Mouse (Mus musculus) yolk sac, embryonic 10.5 days (tissue): ENCODE data around the gene Zdhhc23.

Source experiments
- DNase-seq: peaks from one replicate; pipeline ENCODE4 v3.0.0-alpha.2; 2017; ENCODE audit warnings: low spot score

The Zdhhc23 gene

GRCm38 (mm10) chr16:43965781-43966389, 13.7 kb downstream of the Zdhhc23 start:
- no peak for DNase-seq

- DNase-seq = no peak
These were observed 15.8 kb downstream of the Zdhhc23 start for GRCm38 (mm10) chr16:43963780-43964179.

- DNase-seq = no peak
These were observed 16.3 kb downstream of the Zdhhc23 start for GRCm38 (mm10) chr16:43963291-43963690.

- no peak for DNase-seq
These were observed 21.6 kb downstream of the Zdhhc23 start for GRCm38 (mm10) chr16:43958038-43958437.

- no peak for DNase-seq
These were observed 24.7 kb downstream of the Zdhhc23 start for GRCm38 (mm10) chr16:43954913-43955312.

GRCm38 (mm10) chr16:43951591-43951990, 28.0 kb downstream of the Zdhhc23 start:
- DNase-seq = no peak

GRCm38 (mm10) chr16:43945869-43946268, 33.7 kb downstream of the Zdhhc23 start:
- no peak for DNase-seq

GRCm38 (mm10) chr16:43945351-43945750, 34.2 kb downstream of the Zdhhc23 start:
- no peak for DNase-seq

GRCm38 (mm10) chr16:43940846-43941245, 38.7 kb downstream of the Zdhhc23 start:
- no peak for DNase-seq

GRCm38 (mm10) chr16:43935892-43936291, 43.7 kb downstream of the Zdhhc23 start:
- no peak for DNase-seq

GRCm38 (mm10) chr16:43935367-43935766, 44.2 kb downstream of the Zdhhc23 start:
- DNase-seq = no peak

GRCm38 (mm10) chr16:43934856-43935255, 44.7 kb downstream of the Zdhhc23 start:
- DNase-seq = no peak

GRCm38 (mm10) chr16:43933041-43933440, 46.5 kb downstream of the Zdhhc23 start:
- no peak for DNase-seq

- DNase-seq = no peak
These were observed 47.3 kb downstream of the Zdhhc23 start for GRCm38 (mm10) chr16:43932319-43932718.

- no peak for DNase-seq
These were observed 48.1 kb downstream of the Zdhhc23 start for GRCm38 (mm10) chr16:43931502-43931901.

GRCm38 (mm10) chr16:43930577-43930976, 49.0 kb downstream of the Zdhhc23 start:
- DNase-seq = no peak

- no peak for DNase-seq
These were observed 53.2 kb downstream of the Zdhhc23 start, which contains the start of gene Qtrt2 for GRCm38 (mm10) chr16:43926341-43926859. Gene Qtrt2 (minus strand): TSS chr16:43926809.

- no peak for DNase-seq
These were observed 53.7 kb downstream of the Zdhhc23 start for GRCm38 (mm10) chr16:43925846-43926245.

GRCm38 (mm10) chr16:43925001-43925558, 54.5 kb downstream of the Zdhhc23 start:
- no peak for DNase-seq

GRCm38 (mm10) chr16:43922630-43923029, 57.0 kb downstream of the Zdhhc23 start:
- DNase-seq = no peak

GRCm38 (mm10) chr16:43922024-43922423, 57.6 kb downstream of the Zdhhc23 start:
- no peak for DNase-seq

- DNase-seq = no peak
These were observed 60.7 kb downstream of the Zdhhc23 start for GRCm38 (mm10) chr16:43918867-43919266.
